Mouse (Mus musculus) midbrain, embryonic 16.5 days (tissue): ENCODE results near the gene Csrnp2. TPM values are rescaled to one million over a fixed set of nuclear protein-coding genes. Genes with fewer than 3 reads are reported as not detected.

Experiments used
- ATAC-seq: fragments of 200-750 bp; cut with Nextera tagmentation; 2 replicates; pipeline ENCODE4 v1.8.0; 2017; ENCODE audit warnings: moderate TSS enrichment
- H3K27ac ChIP-seq: fragments of 300-500 bp; sonication (generic); 2 replicates; pipeline ENCODE4 v1.5.1; 2014; ENCODE audit warnings: mild to moderate bottlenecking, low read length, mixed read lengths
- H3K27me3 ChIP-seq: fragments of 300-500 bp; sonication (generic); 2 replicates; pipeline ENCODE4 v1.6.1; 2014; ENCODE audit warnings: low read depth, low read length, mixed read lengths; ENCODE audit not compliant: control insufficient read depth, insufficient read depth
- H3K36me3 ChIP-seq: fragments of 300-500 bp; sonication (generic); 2 replicates; pipeline ENCODE4 v1.6.1; 2014; ENCODE audit warnings: mild to moderate bottlenecking, low read length, moderate library complexity, mixed read lengths; ENCODE audit not compliant: control insufficient read depth, insufficient read depth
- H3K4me1 ChIP-seq: fragments of 300-500 bp; sonication (generic); 2 replicates; pipeline ENCODE4 v1.6.1; 2014; ENCODE audit warnings: mild to moderate bottlenecking, low read length, mixed read lengths; ENCODE audit not compliant: control insufficient read depth, insufficient read depth
- H3K4me2 ChIP-seq: fragments of 300-500 bp; sonication (generic); 2 replicates; pipeline ENCODE4 v1.6.1; 2014; ENCODE audit warnings: mild to moderate bottlenecking, low read length, mixed read lengths
- H3K4me3 ChIP-seq: fragments of 300-500 bp; sonication (generic); 2 replicates; pipeline ENCODE4 v1.5.1; 2014; ENCODE audit warnings: low read depth, mild to moderate bottlenecking, low read length, moderate library complexity, mixed read lengths
- H3K9ac ChIP-seq: fragments of 300-500 bp; sonication (generic); 2 replicates; pipeline ENCODE4 v1.6.1; 2014; ENCODE audit warnings: low read depth, low read length, mixed read lengths
- H3K9me3 ChIP-seq: fragments of 300-500 bp; sonication (generic); replicated peaks from 2 replicates; pipeline ENCODE4 v1.6.1; 2014; ENCODE audit warnings: mild to moderate bottlenecking, low read length, mixed read lengths; ENCODE audit not compliant: control insufficient read depth, poor library complexity, severe bottlenecking
- WGBS: fragments of 180-500 bp; shearing (Covaris S2); extraction: QIAGEN DNeasy Blood & Tissue Kit; methylation state at CpG from one replicate; pipeline ENCODE4 v1.1.7; 2014; 5-methylcytosine and 5-hydroxymethylcytosine counted together
- polyA plus RNA-seq: library from polyadenylated mRNA; unstranded; fragments of >200 nt; fragmentation: Nextera tagmentation; extraction: Ambion mirVana; gene quantifications from 2 replicates; pipeline ENCODE4 v1.2.1, GENCODE M21; 2015

Csrnp2 gene
- polyA plus RNA-seq, 1 experiment from 2014 or later: 48.1 TPM

DNA sequence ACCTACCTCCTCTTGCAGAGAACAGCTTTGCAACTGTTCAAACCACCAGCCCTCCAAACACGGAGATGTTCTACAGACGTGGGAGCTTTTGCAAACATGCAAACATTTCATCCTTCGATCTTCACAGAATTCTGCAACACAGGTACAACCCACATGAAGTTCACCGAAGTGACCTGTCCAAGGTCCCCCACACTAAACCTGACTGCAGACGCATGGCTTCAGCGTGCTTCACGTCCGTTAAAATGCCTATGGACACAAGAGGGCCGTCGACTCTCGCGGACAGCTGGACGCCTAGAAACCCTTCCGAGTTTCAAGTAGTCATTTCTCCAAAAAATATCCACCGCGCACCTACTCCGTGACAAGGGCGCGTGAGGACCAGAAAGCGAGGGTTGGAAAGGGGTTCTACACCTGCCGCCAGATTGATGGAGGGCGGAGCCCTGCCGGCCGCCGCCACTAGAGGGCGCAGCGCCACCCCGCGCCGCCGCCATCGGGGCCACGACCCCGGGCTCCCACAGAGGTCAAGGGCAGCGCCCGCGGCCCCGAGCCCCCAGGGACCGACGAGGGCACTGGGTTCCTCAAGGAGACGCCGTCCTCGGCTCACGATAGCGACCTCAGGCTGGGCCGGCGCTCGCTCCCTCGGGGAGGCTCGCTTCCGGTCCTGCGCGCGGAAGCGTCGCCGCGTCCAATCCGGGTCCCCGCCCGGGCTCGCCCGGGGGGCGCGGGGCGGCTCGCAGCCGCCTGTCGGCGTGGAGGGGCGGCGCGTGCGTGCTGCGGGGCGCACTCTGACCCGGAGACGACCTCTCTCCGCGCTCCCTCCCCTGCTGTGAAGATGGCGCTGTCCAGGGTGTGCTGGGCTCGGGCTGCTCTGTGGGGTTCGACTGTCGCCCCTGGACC, 26.7 kb downstream of the Csrnp2 start, which contains the start of gene Letmd1:
Letmd1 (plus strand) TSS at position 729 of the 894 bp plus-strand sequence.
- H3K9ac ChIP-seq: peak within 1 kb of the TSS; percentile 89
- H3K27me3 ChIP-seq: no peaks in the 10 kb centered on the region
- H3K4me3 ChIP-seq: peak within 1 kb of the TSS; percentile 84
- H3K9me3 ChIP-seq: no peaks in the 10 kb centered on the region
- ATAC-seq: peak; percentile 95
- peak within 1 kb of the TSS; percentile 84 for H3K27ac ChIP-seq
- H3K4me2 ChIP-seq: peak within 1 kb of the TSS; percentile 92
- WGBS: 2% methylated on average over 82 of the region's 84 CpGs
- peaks cover 27% of the 10 kb centered on the region for H3K4me1 ChIP-seq
- no peaks in the 10 kb centered on the region; the same call in 1 of the 2 replicates for H3K36me3 ChIP-seq

DNA sequence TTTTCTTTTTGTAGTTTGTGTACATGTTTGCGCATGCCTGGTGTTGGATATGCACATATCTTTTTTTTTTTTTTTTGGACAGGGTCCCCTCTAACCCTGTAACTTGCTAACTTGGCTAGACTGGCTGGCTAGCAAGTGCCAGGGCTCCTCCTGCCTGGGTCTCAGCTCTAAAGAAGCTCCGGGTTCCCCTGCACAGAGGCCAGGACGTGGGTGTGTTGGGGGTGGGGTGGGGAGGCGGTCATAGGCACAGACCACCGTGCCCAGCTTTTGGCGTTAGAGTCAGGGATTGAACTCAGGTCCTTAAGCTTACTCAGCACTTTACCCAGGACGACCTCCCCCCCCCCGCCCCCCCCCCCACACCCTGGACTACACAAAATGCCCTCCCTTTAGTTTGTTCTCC, 27.6 kb downstream of the Csrnp2 start:
- 47% methylated on average over 7 of the region's 8 CpGs for WGBS
- Histone ChIP-seq H3K9ac (peak overlapping the region; percentile 55; the same call in 1 of the 2 replicates), H3K36me3 (no peaks in the 10 kb centered on the region; the same call in 1 of the 2 replicates), H3K4me3 (peak overlapping the region; percentile 84), H3K27ac (no peak overlapping the region), H3K9me3 (no peaks in the 10 kb centered on the region), H3K27me3 (no peaks in the 10 kb centered on the region), H3K4me2 (peak overlapping the region; percentile 92), H3K4me1 (peaks cover 27% of the 10 kb centered on the region)
- ATAC-seq: no peak

DNA sequence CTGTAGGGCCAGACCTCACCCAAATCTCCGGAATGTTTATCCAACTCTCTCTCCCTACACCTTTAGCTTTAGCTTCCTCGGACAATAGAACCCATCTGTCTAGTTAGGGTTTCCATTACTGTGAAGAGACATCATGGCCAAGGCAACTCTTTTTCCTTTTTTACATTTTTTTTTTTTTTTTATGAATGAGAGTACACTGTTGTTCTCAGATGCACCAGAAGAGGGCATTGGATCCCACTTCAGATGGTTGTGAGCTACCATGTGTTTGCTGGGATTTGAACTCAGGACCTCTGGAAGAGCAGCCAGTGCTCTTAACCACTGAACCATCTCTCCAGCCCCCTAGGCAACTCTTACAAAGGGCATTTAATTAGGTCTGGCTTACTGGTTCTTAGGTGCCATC, 29.9 kb downstream of the Csrnp2 start:
- H3K27me3 ChIP-seq: no peaks in the 10 kb centered on the region
- peaks cover 22% of the 10 kb centered on the region for H3K4me1 ChIP-seq
- H3K27ac ChIP-seq: no peak overlapping the region
- no peak overlapping the region for H3K4me2 ChIP-seq
- WGBS: 82% methylated on average over 2 of the region's 2 CpGs
- H3K36me3 ChIP-seq: no peaks in the 10 kb centered on the region
- H3K4me3 ChIP-seq: no peak overlapping the region
- no peak for ATAC-seq
- no peaks in the 10 kb centered on the region for H3K9me3 ChIP-seq
- no peak overlapping the region for H3K9ac ChIP-seq

DNA sequence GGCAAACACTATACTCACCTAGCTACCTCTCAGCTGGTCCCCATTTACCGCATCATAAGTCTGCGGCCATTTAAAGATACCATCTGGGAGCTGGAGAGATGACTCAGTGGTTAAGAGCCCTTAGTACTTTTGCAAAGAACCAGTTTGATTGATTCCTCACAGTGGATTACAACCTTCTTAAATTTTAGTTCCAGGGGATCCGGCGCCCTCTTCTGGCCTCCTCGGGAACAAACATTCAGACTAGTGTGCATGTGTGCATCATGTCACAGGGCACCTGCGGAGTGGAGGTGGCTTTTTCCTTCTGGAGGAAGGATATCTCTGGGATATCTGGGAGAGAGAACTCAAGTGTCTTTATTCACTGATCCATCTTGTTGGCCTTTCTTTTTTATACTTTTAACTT, 31.6 kb downstream of the Csrnp2 start:
- no peaks in the 10 kb centered on the region for H3K9me3 ChIP-seq
- no peak overlapping the region for H3K27ac ChIP-seq
- H3K4me1 ChIP-seq: peaks cover 13% of the 10 kb centered on the region
- no peak overlapping the region for H3K4me2 ChIP-seq
- no peak for ATAC-seq
- WGBS: 30% methylated on average over 6 of the region's 6 CpGs
- no peak overlapping the region for H3K9ac ChIP-seq
- H3K36me3 ChIP-seq: no peaks in the 10 kb centered on the region
- no peak overlapping the region for H3K4me3 ChIP-seq
- H3K27me3 ChIP-seq: no peaks in the 10 kb centered on the region

DNA sequence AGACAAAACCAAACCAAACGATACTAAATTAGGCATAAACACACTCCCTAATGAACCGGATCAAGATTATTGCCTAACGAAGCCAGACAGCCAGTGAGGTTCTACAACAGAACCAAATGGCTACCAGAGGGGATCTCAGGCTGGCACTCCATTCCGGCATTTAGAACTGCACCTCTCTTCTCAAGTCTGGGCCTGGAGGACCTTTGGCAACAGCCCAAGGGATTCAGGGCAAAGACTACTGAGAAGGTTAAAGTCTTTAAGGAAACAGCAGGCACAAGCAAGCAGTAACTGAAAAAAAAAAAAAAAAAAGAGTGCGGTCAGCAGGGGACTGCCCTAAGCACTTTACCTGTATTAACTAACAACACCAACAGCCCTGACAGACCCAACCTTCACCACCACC, 33.2 kb downstream of the Csrnp2 start:
- Histone ChIP-seq H3K4me3 (no peak overlapping the region), H3K4me1 (peaks cover 3% of the 10 kb centered on the region; the same call in 1 of the 2 replicates), H3K27me3 (no peaks in the 10 kb centered on the region), H3K4me2 (no peak overlapping the region), H3K9me3 (no peaks in the 10 kb centered on the region), H3K9ac (no peak overlapping the region), H3K36me3 (no peaks in the 10 kb centered on the region), H3K27ac (no peak overlapping the region)
- WGBS: 79% methylated on average over 5 of the region's 5 CpGs
- no peak for ATAC-seq

DNA sequence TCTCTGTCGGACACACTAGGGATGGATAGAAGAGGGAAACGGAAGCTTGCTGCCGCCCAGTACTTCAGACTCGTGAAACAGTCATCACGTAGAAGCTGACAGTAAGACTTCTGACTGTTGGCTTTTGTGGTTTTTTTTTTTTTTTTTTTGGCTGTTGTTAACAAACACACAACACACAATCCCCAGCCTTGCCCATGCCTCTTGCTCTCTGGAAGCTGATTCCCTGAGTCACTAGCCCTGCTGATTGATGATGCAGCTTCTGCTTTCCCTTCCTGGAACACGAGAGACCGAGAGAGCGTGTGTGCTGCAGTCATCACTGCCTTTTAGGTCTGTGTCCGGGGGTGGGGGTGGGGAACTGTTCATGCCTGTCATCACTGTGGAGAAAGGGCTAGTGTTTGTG, 33.6 kb downstream of the Csrnp2 start:
- H3K4me3 ChIP-seq: no peak overlapping the region
- H3K4me2 ChIP-seq: no peak overlapping the region
- H3K9ac ChIP-seq: no peak overlapping the region
- peaks cover 3% of the 10 kb centered on the region; the same call in 1 of the 2 replicates for H3K4me1 ChIP-seq
- no peaks in the 10 kb centered on the region for H3K27me3 ChIP-seq
- H3K27ac ChIP-seq: no peak overlapping the region
- no peaks in the 10 kb centered on the region for H3K9me3 ChIP-seq
- WGBS: 79% methylated on average over 9 of the region's 9 CpGs
- H3K36me3 ChIP-seq: no peaks in the 10 kb centered on the region
- no peak for ATAC-seq

DNA sequence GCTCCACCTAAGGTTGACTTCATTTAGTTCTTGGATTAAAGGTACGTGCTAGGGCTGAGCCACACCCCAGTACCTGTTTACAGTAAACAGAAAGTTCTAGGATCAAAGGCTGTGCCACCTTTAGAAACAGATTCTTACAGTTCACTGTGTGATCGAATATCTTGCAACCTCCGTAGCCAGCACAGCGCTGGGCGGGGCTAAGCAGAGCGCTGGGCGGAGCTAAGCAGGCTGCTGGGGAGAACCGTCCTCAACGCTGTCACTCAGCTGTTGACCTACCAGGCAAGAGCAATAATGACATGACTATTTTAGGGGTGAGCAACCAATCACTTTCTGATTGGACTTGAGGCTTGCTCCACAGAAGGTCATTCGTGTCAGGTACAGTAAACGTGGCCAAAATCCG, 34.3 kb downstream of the Csrnp2 start:
- Histone ChIP-seq H3K9me3 (no peaks in the 10 kb centered on the region), H3K36me3 (no peaks in the 10 kb centered on the region), H3K27ac (no peak overlapping the region), H3K9ac (no peak overlapping the region), H3K4me3 (no peak overlapping the region), H3K4me1 (no peaks in the 10 kb centered on the region; the same call in 1 of the 2 replicates), H3K4me2 (peak overlapping the region; percentile 25; the same call in 1 of the 2 replicates), H3K27me3 (no peaks in the 10 kb centered on the region)
- WGBS: 14% methylated on average over 12 of the region's 12 CpGs
- ATAC-seq: no peak

DNA sequence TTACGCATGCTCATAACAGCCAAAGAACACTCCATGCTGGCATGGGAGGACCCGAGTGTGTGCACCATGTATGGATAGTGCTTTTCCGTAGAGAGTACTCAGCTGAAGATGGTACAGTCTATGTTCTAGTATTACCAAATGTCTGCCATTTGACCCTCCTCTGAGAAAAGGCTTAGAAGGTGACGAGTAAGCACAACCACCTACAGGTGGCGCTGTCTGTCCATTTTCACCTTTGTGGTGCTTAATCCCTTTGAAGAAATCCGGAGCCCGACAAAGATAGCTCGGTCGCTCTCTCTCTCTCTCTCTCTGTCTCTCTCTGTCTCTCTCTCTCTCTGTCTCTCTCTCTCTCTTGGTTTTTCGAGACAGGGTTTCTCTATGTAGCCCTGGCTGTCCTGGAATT, 37.2 kb downstream of the Csrnp2 start:
- H3K27me3 ChIP-seq: no peaks in the 10 kb centered on the region
- 42% methylated on average over 10 of the region's 10 CpGs for WGBS
- ATAC-seq: no peak

DNA sequence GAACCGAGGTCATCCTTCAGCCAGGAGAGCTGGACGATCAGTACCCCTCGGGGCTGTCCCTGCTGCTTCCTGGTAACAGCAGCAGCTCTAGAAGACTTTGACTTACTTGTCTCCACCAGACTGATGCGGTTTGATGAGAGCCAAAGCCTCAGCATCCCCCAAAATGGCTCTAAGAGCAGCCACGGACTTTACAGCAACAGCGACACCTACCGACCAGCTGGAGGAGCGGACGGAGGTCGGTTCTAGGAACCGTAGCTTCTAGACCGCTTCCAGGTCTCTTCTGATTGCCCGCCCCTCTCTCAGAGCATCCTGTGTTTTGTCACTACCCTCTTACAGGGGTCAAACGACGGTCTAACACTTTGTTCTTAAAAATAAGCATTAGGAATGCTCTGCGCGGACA, 37.9 kb downstream of the Csrnp2 start:
- peak; percentile 28; the same call in 1 of the 2 replicates for ATAC-seq
- Histone ChIP-seq H3K9me3 (no peaks in the 10 kb centered on the region), H3K9ac (no peak overlapping the region), H3K27me3 (no peaks in the 10 kb centered on the region), H3K4me2 (no peak overlapping the region), H3K4me3 (no peak overlapping the region), H3K27ac (no peak overlapping the region), H3K4me1 (no peaks in the 10 kb centered on the region; the same call in 1 of the 2 replicates), H3K36me3 (no peaks in the 10 kb centered on the region)
- 10% methylated on average over 17 of the region's 17 CpGs for WGBS

More for the DNA sequence above, 37.2 kb downstream of the Csrnp2 start:
- Histone ChIP-seq H3K27ac (no peak overlapping the region), H3K4me3 (no peak overlapping the region), H3K36me3 (no peaks in the 10 kb centered on the region), H3K9ac (no peak overlapping the region), H3K4me1 (no peaks in the 10 kb centered on the region; the same call in 1 of the 2 replicates), H3K4me2 (no peak overlapping the region), H3K9me3 (no peaks in the 10 kb centered on the region)
